Mouse (Mus musculus): ENCODE data around the gene Ammecr1. TPM values are rescaled to one million over a fixed set of nuclear protein-coding genes. Genes with fewer than 3 reads are reported as not detected.

Ammecr1 gene
- polyA plus RNA-seq, 1 experiment, result 19.7 TPM

- no peak overlapping the region for H3K4me3 ChIP-seq
- H3K79me2 ChIP-seq (ENCODE audit: control insufficient read depth, insufficient read depth), result no peaks in the 10 kb centered on the region
- no peaks in the 10 kb centered on the region for H3K27me3 ChIP-seq (ENCODE audit: control insufficient read depth, insufficient read depth, insufficient read length)
- no peak overlapping the region for H3ac ChIP-seq (ENCODE audit: control insufficient read depth, insufficient read length)
- H3K4me2 ChIP-seq (ENCODE audit: low read depth), result no peak overlapping the region
- TF ChIP-seq CEBPB (IDR thresholded peaks at IDR 0.05; ENCODE audit: insufficient read depth, poor library complexity, severe bottlenecking) (no peak), TCF3 (IDR thresholded peaks at IDR 0.05; ENCODE audit: insufficient read length, low read depth) (no peak), REST (IDR thresholded peaks at IDR 0.05; ENCODE audit: insufficient read depth, insufficient read length) (no peak), E2F4 (IDR thresholded peaks at IDR 0.05; ENCODE audit: insufficient read depth) (no peak), MAX (IDR thresholded peaks at IDR 0.05; ENCODE audit: low read depth) (no peak)
- no peaks in the 10 kb centered on the region for H3K36me3 ChIP-seq (ENCODE audit: control insufficient read depth, insufficient read depth)
Observed at GRCm38 (mm10) chrX:142828184-142828908, 138.2 kb downstream of the Ammecr1 start.

- H3K27me3 ChIP-seq (ENCODE audit: control insufficient read depth, insufficient read depth, insufficient read length), result no peaks in the 10 kb centered on the region
- no peak overlapping the region for H3ac ChIP-seq (ENCODE audit: control insufficient read depth, insufficient read length)
- no peak overlapping the region for H3K4me2 ChIP-seq (ENCODE audit: low read depth)
Observed at GRCm38 (mm10) chrX:142827644-142828043, 138.9 kb downstream of the Ammecr1 start.

GRCm38 (mm10) chrX:142825309-142825708 lies 141.2 kb downstream of the Ammecr1 start:
- H3K4me3 ChIP-seq, result no peak overlapping the region
- H3K36me3 ChIP-seq (ENCODE audit: control insufficient read depth, insufficient read depth), result no peaks in the 10 kb centered on the region
- H3K4me2 ChIP-seq (ENCODE audit: low read depth), result no peak overlapping the region
- H3K27me3 ChIP-seq (ENCODE audit: control insufficient read depth, insufficient read depth, insufficient read length), result no peaks in the 10 kb centered on the region
- TF ChIP-seq MYOG (IDR thresholded peaks at IDR 0.05; ENCODE audit: control insufficient read depth in 1 of 3, insufficient read depth in 1 of 3, insufficient read length in 2 of 3, low read depth in 2 of 3), result no peak
- TF ChIP-seq POLR2A (IDR thresholded peaks at IDR 0.05; ENCODE audit: insufficient read length, low read depth), result no peak
- no peak for TF ChIP-seq TCF3 (IDR thresholded peaks at IDR 0.05; ENCODE audit: insufficient read length, low read depth)
- no peak for TF ChIP-seq POLR2AphosphoS2 (IDR thresholded peaks at IDR 0.05; ENCODE audit: insufficient read length, low read depth)
- TF ChIP-seq CEBPB (IDR thresholded peaks at IDR 0.05; ENCODE audit: insufficient read depth, poor library complexity, severe bottlenecking), result no peak
- TF ChIP-seq E2F4 (IDR thresholded peaks at IDR 0.05; ENCODE audit: insufficient read depth), result no peak
- TF ChIP-seq SRF (IDR thresholded peaks at IDR 0.05; ENCODE audit: control insufficient read depth, insufficient read length, low read depth), result no peak
- no peak for TF ChIP-seq TCF12 (IDR thresholded peaks at IDR 0.05; ENCODE audit: insufficient read depth, poor library complexity, severe bottlenecking)
- TF ChIP-seq REST (IDR thresholded peaks at IDR 0.05; ENCODE audit: insufficient read depth, insufficient read length), result no peak
- no peak for TF ChIP-seq USF1 (IDR thresholded peaks at IDR 0.05; ENCODE audit: low read depth)
- no peak for TF ChIP-seq MYOD1 (IDR thresholded peaks at IDR 0.05; ENCODE audit: control insufficient read depth in 1 of 3, insufficient read length in 2 of 3, low read depth in 2 of 3)
- no peak for TF ChIP-seq MAX (IDR thresholded peaks at IDR 0.05; ENCODE audit: low read depth)
- no peak overlapping the region for H3ac ChIP-seq (ENCODE audit: control insufficient read depth, insufficient read length)
- H3K79me2 ChIP-seq (ENCODE audit: control insufficient read depth, insufficient read depth), result no peaks in the 10 kb centered on the region

More at GRCm38 (mm10) chrX:142827644-142828043, 138.9 kb downstream of the Ammecr1 start:
- no peak for TF ChIP-seq CEBPB (IDR thresholded peaks at IDR 0.05; ENCODE audit: insufficient read depth, poor library complexity, severe bottlenecking)
- no peak for TF ChIP-seq POLR2A (IDR thresholded peaks at IDR 0.05; ENCODE audit: insufficient read length, low read depth)
- no peak for TF ChIP-seq MAX (IDR thresholded peaks at IDR 0.05; ENCODE audit: low read depth)
- no peak for TF ChIP-seq MYOG (IDR thresholded peaks at IDR 0.05; ENCODE audit: control insufficient read depth in 1 of 3, insufficient read depth in 1 of 3, insufficient read length in 2 of 3, low read depth in 2 of 3)
- no peak for TF ChIP-seq SRF (IDR thresholded peaks at IDR 0.05; ENCODE audit: control insufficient read depth, insufficient read length, low read depth)
- no peak for TF ChIP-seq POLR2AphosphoS2 (IDR thresholded peaks at IDR 0.05; ENCODE audit: insufficient read length, low read depth)
- TF ChIP-seq USF1 (IDR thresholded peaks at IDR 0.05; ENCODE audit: low read depth), result no peak
- TF ChIP-seq REST (IDR thresholded peaks at IDR 0.05; ENCODE audit: insufficient read depth, insufficient read length), result no peak
- no peak for TF ChIP-seq TCF12 (IDR thresholded peaks at IDR 0.05; ENCODE audit: insufficient read depth, poor library complexity, severe bottlenecking)
- no peak for TF ChIP-seq MYOD1 (IDR thresholded peaks at IDR 0.05; ENCODE audit: control insufficient read depth in 1 of 3, insufficient read length in 2 of 3, low read depth in 2 of 3)
- Histone ChIP-seq H3K4me3 (no peak overlapping the region), H3K79me2 (ENCODE audit: control insufficient read depth, insufficient read depth) (no peaks in the 10 kb centered on the region), H3K36me3 (ENCODE audit: control insufficient read depth, insufficient read depth) (no peaks in the 10 kb centered on the region)

- Histone ChIP-seq H3K79me2 (ENCODE audit: control insufficient read depth, insufficient read depth) (no peaks in the 10 kb centered on the region), H3K4me2 (ENCODE audit: low read depth) (no peak overlapping the region), H3K4me3 (no peak overlapping the region), H3K27me3 (ENCODE audit: control insufficient read depth, insufficient read depth, insufficient read length) (no peaks in the 10 kb centered on the region), H3ac (ENCODE audit: control insufficient read depth, insufficient read length) (no peak overlapping the region), H3K36me3 (ENCODE audit: control insufficient read depth, insufficient read depth) (no peaks in the 10 kb centered on the region)
- no peak for TF ChIP-seq REST (IDR thresholded peaks at IDR 0.05; ENCODE audit: insufficient read depth, insufficient read length)
Observed at GRCm38 (mm10) chrX:142821846-142822245, 144.7 kb downstream of the Ammecr1 start.

- no peak overlapping the region for H3K4me3 ChIP-seq
- no peak overlapping the region for H3K4me2 ChIP-seq (ENCODE audit: low read depth)
- H3K27me3 ChIP-seq (ENCODE audit: control insufficient read depth, insufficient read depth, insufficient read length), result no peaks in the 10 kb centered on the region
- H3K79me2 ChIP-seq (ENCODE audit: control insufficient read depth, insufficient read depth), result no peaks in the 10 kb centered on the region
- no peaks in the 10 kb centered on the region for H3K36me3 ChIP-seq (ENCODE audit: control insufficient read depth, insufficient read depth)
- no peak overlapping the region for H3ac ChIP-seq (ENCODE audit: control insufficient read depth, insufficient read length)
- TF ChIP-seq USF1 (IDR thresholded peaks at IDR 0.05; ENCODE audit: low read depth) (no peak), POLR2AphosphoS2 (IDR thresholded peaks at IDR 0.05; ENCODE audit: insufficient read length, low read depth) (no peak), MYOG (IDR thresholded peaks at IDR 0.05; ENCODE audit: control insufficient read depth in 1 of 3, insufficient read depth in 1 of 3, insufficient read length in 2 of 3, low read depth in 2 of 3) (no peak), SRF (IDR thresholded peaks at IDR 0.05; ENCODE audit: control insufficient read depth, insufficient read length, low read depth) (no peak), POLR2A (IDR thresholded peaks at IDR 0.05; ENCODE audit: insufficient read length, low read depth) (no peak), E2F4 (IDR thresholded peaks at IDR 0.05; ENCODE audit: insufficient read depth) (no peak), CEBPB (IDR thresholded peaks at IDR 0.05; ENCODE audit: insufficient read depth, poor library complexity, severe bottlenecking) (no peak), MAX (IDR thresholded peaks at IDR 0.05; ENCODE audit: low read depth) (no peak), MYOD1 (IDR thresholded peaks at IDR 0.05; ENCODE audit: control insufficient read depth in 1 of 3, insufficient read length in 2 of 3, low read depth in 2 of 3) (no peak), REST (IDR thresholded peaks at IDR 0.05; ENCODE audit: insufficient read depth, insufficient read length) (no peak), TCF3 (IDR thresholded peaks at IDR 0.05; ENCODE audit: insufficient read length, low read depth) (no peak), TCF12 (IDR thresholded peaks at IDR 0.05; ENCODE audit: insufficient read depth, poor library complexity, severe bottlenecking) (no peak)
Observed at GRCm38 (mm10) chrX:142821239-142821638, 145.3 kb downstream of the Ammecr1 start.
